Mouse (Mus musculus): ENCODE data around the gene Rmi2. TPM values are rescaled to one million over a fixed set of nuclear protein-coding genes. Genes with fewer than 3 reads are reported as not detected.
"Not testable (repeated sequence)": the region's sequence is repeated elsewhere in the genome, so short reads cannot be mapped to it uniquely, and the experiment has no call there.

The Rmi2 gene
- total and polyA plus RNA-seq, 2 experiments, result 0.09 TPM; not detected in 1

GRCm38 (mm10) chr16:10849965-10850861, 15.4 kb downstream of the Rmi2 start:
- Histone ChIP-seq H3K27me3 (ENCODE audit: control insufficient read depth, insufficient read depth, low read length) (no peaks in the 10 kb centered on the region), H3K36me3 (ENCODE audit: control insufficient read depth, insufficient read depth, low read length) (no peaks in the 10 kb centered on the region), H3K4me3 (ENCODE audit: insufficient read depth, low read depth, low read length) (no peak overlapping the region), H3K27ac (replicated peaks; ENCODE audit: insufficient read depth, low read depth, low read length) (no peak overlapping the region), H3K4me1 (ENCODE audit: control insufficient read depth, insufficient read depth, low read length) (peaks cover 2% of the 10 kb centered on the region; the same call in 1 of the 2 replicates), H3K9ac (ENCODE audit: low read depth, low read length) (no peak overlapping the region), H3K79me2 (ENCODE audit: control insufficient read depth, insufficient read depth, low read length) (no peaks in the 10 kb centered on the region)
- DNase-seq (ENCODE audit: extremely low read depth, low read depth, low spot score), result peak; percentile 72
- TF ChIP-seq POLR2A (IDR thresholded peaks at IDR 0.05; ENCODE audit: extremely low read depth, insufficient read depth, low read length) (no peak), CTCF (IDR thresholded peaks at IDR 0.05; ENCODE audit: low read depth, low read length) (no peak)
- 50% methylated on average over 12 of the region's 12 CpGs for WGBS

- no peaks in the 10 kb centered on the region for H3K36me3 ChIP-seq (ENCODE audit: control insufficient read depth, insufficient read depth, low read length)
- no peaks in the 10 kb centered on the region for H3K27me3 ChIP-seq (ENCODE audit: control insufficient read depth, insufficient read depth, low read length)
- H3K4me3 ChIP-seq (ENCODE audit: insufficient read depth, low read depth, low read length), result no peak overlapping the region
- H3K27ac ChIP-seq (replicated peaks; ENCODE audit: insufficient read depth, low read depth, low read length), result no peak overlapping the region
- H3K4me1 ChIP-seq (ENCODE audit: control insufficient read depth, insufficient read depth, low read length), result peaks cover 2% of the 10 kb centered on the region; the same call in 1 of the 2 replicates
- no peak for DNase-seq (ENCODE audit: extremely low read depth, low read depth, low spot score)
- TF ChIP-seq POLR2A (IDR thresholded peaks at IDR 0.05; ENCODE audit: extremely low read depth, insufficient read depth, low read length), result no peak
- TF ChIP-seq CTCF (IDR thresholded peaks at IDR 0.05; ENCODE audit: low read depth, low read length), result no peak
- no peaks in the 10 kb centered on the region for H3K79me2 ChIP-seq (ENCODE audit: control insufficient read depth, insufficient read depth, low read length)
- 90% methylated on average over 4 of the region's 4 CpGs for WGBS
- H3K9ac ChIP-seq (ENCODE audit: low read depth, low read length), result no peak overlapping the region
Measured at GRCm38 (mm10) chr16:10850905-10851304, 16.0 kb downstream of the Rmi2 start.

GRCm38 (mm10) chr16:10852216-10852615, 17.4 kb downstream of the Rmi2 start:
- H3K27me3 ChIP-seq (ENCODE audit: control insufficient read depth, insufficient read depth, low read length); H3K79me2 ChIP-seq (ENCODE audit: control insufficient read depth, insufficient read depth, low read length); H3K4me1 ChIP-seq (ENCODE audit: control insufficient read depth, insufficient read depth, low read length); H3K9ac ChIP-seq (ENCODE audit: low read depth, low read length); H3K27ac ChIP-seq (replicated peaks; ENCODE audit: insufficient read depth, low read depth, low read length); H3K4me3 ChIP-seq (ENCODE audit: insufficient read depth, low read depth, low read length); DNase-seq (ENCODE audit: extremely low read depth, low read depth, low spot score); H3K36me3 ChIP-seq (ENCODE audit: control insufficient read depth, insufficient read depth, low read length): not testable (repeated sequence)
- WGBS, result 95% methylated on average over 10 of the region's 10 CpGs

GRCm38 (mm10) chr16:10859726-10860245, 24.9 kb downstream of the Rmi2 start:
- no peak overlapping the region for H3K4me3 ChIP-seq (ENCODE audit: insufficient read depth, low read depth, low read length)
- DNase-seq (ENCODE audit: extremely low read depth, low read depth, low spot score), result no peak
- H3K79me2 ChIP-seq (ENCODE audit: control insufficient read depth, insufficient read depth, low read length), result no peaks in the 10 kb centered on the region
- 91% methylated on average over 7 of the region's 7 CpGs for WGBS
- TF ChIP-seq CTCF (IDR thresholded peaks at IDR 0.05; ENCODE audit: low read depth, low read length) (no peak), POLR2A (IDR thresholded peaks at IDR 0.05; ENCODE audit: extremely low read depth, insufficient read depth, low read length) (no peak)
- no peak overlapping the region for H3K9ac ChIP-seq (ENCODE audit: low read depth, low read length)
- no peaks in the 10 kb centered on the region for H3K36me3 ChIP-seq (ENCODE audit: control insufficient read depth, insufficient read depth, low read length)
- no peaks in the 10 kb centered on the region for H3K27me3 ChIP-seq (ENCODE audit: control insufficient read depth, insufficient read depth, low read length)
- no peaks in the 10 kb centered on the region for H3K4me1 ChIP-seq (ENCODE audit: control insufficient read depth, insufficient read depth, low read length)
- H3K27ac ChIP-seq (replicated peaks; ENCODE audit: insufficient read depth, low read depth, low read length), result no peak overlapping the region

- no peak overlapping the region for H3K9ac ChIP-seq (ENCODE audit: low read depth, low read length)
- no peak overlapping the region for H3K4me3 ChIP-seq (ENCODE audit: insufficient read depth, low read depth, low read length)
- no peaks in the 10 kb centered on the region for H3K36me3 ChIP-seq (ENCODE audit: control insufficient read depth, insufficient read depth, low read length)
Measured at GRCm38 (mm10) chr16:10861408-10861807, 26.5 kb downstream of the Rmi2 start.

More at GRCm38 (mm10) chr16:10861408-10861807, 26.5 kb downstream of the Rmi2 start:
- Histone ChIP-seq H3K27ac (replicated peaks; ENCODE audit: insufficient read depth, low read depth, low read length) (no peak overlapping the region), H3K27me3 (ENCODE audit: control insufficient read depth, insufficient read depth, low read length) (no peaks in the 10 kb centered on the region), H3K79me2 (ENCODE audit: control insufficient read depth, insufficient read depth, low read length) (no peaks in the 10 kb centered on the region), H3K4me1 (ENCODE audit: control insufficient read depth, insufficient read depth, low read length) (no peaks in the 10 kb centered on the region)
- no peak for TF ChIP-seq POLR2A (IDR thresholded peaks at IDR 0.05; ENCODE audit: extremely low read depth, insufficient read depth, low read length)
- TF ChIP-seq CTCF (IDR thresholded peaks at IDR 0.05; ENCODE audit: low read depth, low read length), result no peak
- WGBS, result 76% methylated on average over 3 of the region's 3 CpGs
- no peak for DNase-seq (ENCODE audit: extremely low read depth, low read depth, low spot score)
